Mouse (Mus musculus) intestine, embryonic 14.5 days (tissue): ENCODE data around the gene Shh. TPM values are rescaled to one million over a fixed set of nuclear protein-coding genes. Genes with fewer than 3 reads are reported as not detected.

Source experiments
- ATAC-seq: fragments of 200-750 bp; cut with Nextera tagmentation; replicated peaks from 2 replicates; pipeline ENCODE4 v1.8.0; 2017; ENCODE audit warnings: low read depth, moderate number of reproducible peaks, moderate TSS enrichment, moderate library complexity; ENCODE audit not compliant: low FRiP score, low TSS enrichment
- DNase-seq: peaks from one replicate; pipeline ENCODE4 v3.0.0-alpha.2; 2018; ENCODE audit warnings: low spot score
- H3K27ac ChIP-seq: fragments of 300-500 bp; sonication (generic); 2 replicates; pipeline ENCODE4 v1.5.1; 2014; ENCODE audit warnings: low read depth, mild to moderate bottlenecking, control low read depth
- H3K27me3 ChIP-seq: fragments of 300-500 bp; sonication (generic); replicated peaks from 2 replicates; pipeline ENCODE4 v1.6.1; 2014; ENCODE audit warnings: low read length, control low read depth; ENCODE audit not compliant: control insufficient read depth, insufficient read depth
- H3K36me3 ChIP-seq: fragments of 300-500 bp; sonication (generic); 2 replicates; pipeline ENCODE4 v1.6.1; 2014; ENCODE audit warnings: low read length, control low read depth; ENCODE audit not compliant: control insufficient read depth, insufficient read depth
- H3K4me1 ChIP-seq: fragments of 300-500 bp; sonication (generic); replicated peaks from 2 replicates; pipeline ENCODE4 v1.6.1; 2014; ENCODE audit warnings: low read length, control low read depth, mixed read lengths; ENCODE audit not compliant: control insufficient read depth, insufficient read depth
- H3K4me2 ChIP-seq: fragments of 300-500 bp; sonication (generic); 2 replicates; pipeline ENCODE4 v1.6.1; 2014; ENCODE audit warnings: low read length
- H3K4me3 ChIP-seq: fragments of 300-500 bp; sonication (generic); 2 replicates; pipeline ENCODE4 v1.5.1; 2014; ENCODE audit warnings: low read depth, low read length, control low read depth, mixed read lengths
- H3K9ac ChIP-seq: fragments of 300-500 bp; sonication (generic); 2 replicates; pipeline ENCODE4 v1.6.1; 2014; ENCODE audit warnings: mild to moderate bottlenecking, low read length
- H3K9me3 ChIP-seq: fragments of 300-500 bp; sonication (generic); 2 replicates; pipeline ENCODE4 v1.6.1; 2016; ENCODE audit warnings: low read length, control low read depth; ENCODE audit not compliant: control insufficient read depth
- WGBS: fragments of 180-500 bp; shearing (Covaris S2); extraction: QIAGEN DNeasy Blood & Tissue Kit; methylation state at CpG from one replicate; pipeline ENCODE4 v1.1.7; 2014; 5-methylcytosine and 5-hydroxymethylcytosine counted together
- polyA plus RNA-seq: library from polyadenylated mRNA; unstranded; fragments of >200 nt; fragmentation: Nextera tagmentation; extraction: Ambion mirVana; gene quantifications from 2 replicates; pipeline ENCODE4 v1.2.1, GENCODE M21; 2014

The Shh gene
- polyA plus RNA-seq, 1 experiment from 2014 or later, result 7.8 TPM

DNA sequence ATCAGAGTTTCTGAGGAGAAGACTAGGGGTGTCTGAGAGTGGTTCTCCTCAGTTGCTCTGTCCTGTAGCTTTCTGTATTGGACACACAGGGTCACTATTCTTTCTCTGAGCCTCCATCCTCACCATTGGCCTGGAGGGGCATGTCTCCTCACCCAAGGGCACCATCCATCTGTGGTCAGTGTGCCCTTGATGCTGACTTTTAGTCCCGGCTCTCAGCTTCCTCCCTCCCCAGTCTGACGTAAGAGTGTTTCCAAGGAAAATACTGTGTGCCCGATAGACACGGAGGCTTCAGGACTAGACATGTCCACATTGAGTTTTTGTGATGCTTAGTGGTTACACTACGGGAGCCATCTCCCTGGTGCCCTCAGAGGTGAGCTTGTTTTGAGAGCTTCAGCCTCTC is 6.5 kb upstream of the Shh start:
- no peaks in the 10 kb centered on the region for H3K9me3 ChIP-seq
- no peak overlapping the region for H3K4me3 ChIP-seq
- ATAC-seq (no peak), DNase-seq (no peak)
- H3K27ac ChIP-seq, result no peak overlapping the region
- H3K4me2 ChIP-seq, result no peak overlapping the region
- peaks cover 7% of the 10 kb centered on the region for H3K27me3 ChIP-seq
- H3K36me3 ChIP-seq, result no peaks in the 10 kb centered on the region
- no peaks in the 10 kb centered on the region for H3K4me1 ChIP-seq
- 86% methylated on average over 5 of the region's 5 CpGs for WGBS
- no peak overlapping the region for H3K9ac ChIP-seq

DNA sequence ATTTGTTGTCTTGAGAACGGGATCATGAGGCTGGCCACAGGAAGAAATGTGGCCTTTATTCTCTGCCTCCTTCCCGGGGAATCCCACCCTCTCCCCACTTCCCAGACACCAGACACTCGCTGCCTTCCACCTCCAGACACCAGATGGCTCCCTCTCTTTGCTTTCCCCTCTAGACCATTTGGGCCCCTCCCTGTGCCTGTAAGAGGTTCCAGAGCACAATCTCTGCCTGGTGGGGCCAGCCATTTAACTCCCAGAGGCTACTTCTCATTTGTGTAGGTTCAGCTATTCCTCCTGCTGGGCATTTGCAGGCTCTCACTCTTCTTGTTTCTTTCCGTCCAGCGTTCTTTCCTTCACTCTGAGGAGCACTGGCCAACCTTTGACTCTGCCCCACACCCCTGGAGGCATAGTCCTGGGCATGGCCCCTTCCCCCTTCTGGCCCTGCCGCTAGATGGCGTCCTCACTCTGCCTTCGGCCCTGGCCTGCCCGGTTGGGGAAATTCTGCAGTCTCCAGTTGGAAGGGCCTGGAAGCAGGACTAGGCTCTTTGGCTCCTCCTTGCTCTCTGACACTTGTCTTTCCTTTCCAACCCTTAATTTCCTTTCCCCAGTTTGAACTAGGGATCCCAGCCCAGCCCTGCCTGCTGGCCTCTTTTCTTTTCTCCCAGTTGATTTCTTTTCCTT is 2.6 kb upstream of the Shh start:
- H3K4me3 ChIP-seq, result no peak overlapping the region
- H3K9me3 ChIP-seq, result no peaks in the 10 kb centered on the region
- H3K27me3 ChIP-seq, result peaks cover 46% of the 10 kb centered on the region
- WGBS, result 5% methylated on average over 9 of the region's 9 CpGs
- H3K27ac ChIP-seq, result no peak overlapping the region
- DNase-seq, result peak; percentile 87
- no peak overlapping the region for H3K4me2 ChIP-seq
- ATAC-seq, result peak; percentile 77
- H3K4me1 ChIP-seq, result peaks cover 4% of the 10 kb centered on the region; the same call in 1 of the 2 replicates
- H3K36me3 ChIP-seq, result no peaks in the 10 kb centered on the region
- H3K9ac ChIP-seq, result no peak overlapping the region

DNA sequence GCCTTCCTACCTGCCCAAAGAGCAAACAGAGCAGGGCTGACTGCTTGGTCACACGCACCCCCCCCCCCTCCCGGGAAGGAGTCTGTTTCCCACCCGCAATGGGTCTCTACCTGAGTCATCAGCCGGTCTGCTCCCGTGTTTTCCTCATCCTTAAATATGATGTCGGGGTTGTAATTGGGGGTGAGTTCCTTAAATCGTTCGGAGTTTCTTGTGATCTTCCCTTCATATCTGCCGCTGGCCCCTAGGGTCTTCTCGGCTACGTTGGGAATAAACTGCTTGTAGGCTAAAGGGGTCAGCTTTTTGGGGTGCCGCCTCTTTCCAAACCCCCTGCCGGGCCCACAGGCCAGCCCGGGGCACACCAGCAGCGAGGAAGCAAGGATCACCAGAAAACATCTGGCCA is 705 bp downstream of the Shh start:
- Histone ChIP-seq H3K27ac (peak overlapping the region; percentile 62), H3K4me1 (peaks cover 4% of the 10 kb centered on the region; the same call in 1 of the 2 replicates), H3K9ac (peak overlapping the region; percentile 56)

DNA sequence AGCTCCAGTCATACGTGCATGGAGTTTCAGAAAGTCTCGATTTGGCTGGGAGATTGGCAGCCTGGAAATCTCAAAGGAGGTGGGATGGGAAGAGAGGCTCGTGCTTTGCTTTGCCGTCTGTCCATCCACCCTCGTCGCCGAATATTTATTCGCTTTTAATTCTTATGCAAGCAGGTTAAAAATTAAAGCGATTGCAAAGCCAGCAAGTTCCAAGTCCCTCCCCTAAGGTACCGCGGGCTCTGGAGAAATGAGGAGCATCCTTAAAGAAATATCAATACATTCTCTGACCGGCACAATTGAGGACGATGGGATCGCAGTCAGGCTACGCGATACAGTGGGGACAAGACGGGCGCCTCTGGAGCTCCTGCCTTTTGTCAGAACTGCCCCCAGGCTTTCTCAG is 1.5 kb downstream of the Shh start:
- under 1% methylated on average over 18 of the region's 18 CpGs for WGBS
- no peaks in the 10 kb centered on the region for H3K9me3 ChIP-seq
- peak overlapping the region; percentile 62 for H3K4me2 ChIP-seq
- H3K4me1 ChIP-seq, result peaks cover 4% of the 10 kb centered on the region; the same call in 1 of the 2 replicates
- peak overlapping the region; percentile 64; the same call in 1 of the 2 replicates for H3K27ac ChIP-seq
- no peaks in the 10 kb centered on the region for H3K36me3 ChIP-seq
- H3K27me3 ChIP-seq, result peaks cover 88% of the 10 kb centered on the region
- peak overlapping the region; percentile 45 for H3K4me3 ChIP-seq
- DNase-seq (no peak), ATAC-seq (no peak)
- H3K9ac ChIP-seq, result peak overlapping the region; percentile 56

More for the DNA sequence above, 705 bp downstream of the Shh start:
- Histone ChIP-seq H3K36me3 (no peaks in the 10 kb centered on the region), H3K4me2 (peak overlapping the region; percentile 21), H3K4me3 (peak overlapping the region; percentile 45), H3K27me3 (peaks cover 79% of the 10 kb centered on the region), H3K9me3 (no peaks in the 10 kb centered on the region)
- WGBS, result 1% methylated on average over 15 of the region's 15 CpGs
- DNase-seq, result peak; percentile 58
- no peak for ATAC-seq

DNA sequence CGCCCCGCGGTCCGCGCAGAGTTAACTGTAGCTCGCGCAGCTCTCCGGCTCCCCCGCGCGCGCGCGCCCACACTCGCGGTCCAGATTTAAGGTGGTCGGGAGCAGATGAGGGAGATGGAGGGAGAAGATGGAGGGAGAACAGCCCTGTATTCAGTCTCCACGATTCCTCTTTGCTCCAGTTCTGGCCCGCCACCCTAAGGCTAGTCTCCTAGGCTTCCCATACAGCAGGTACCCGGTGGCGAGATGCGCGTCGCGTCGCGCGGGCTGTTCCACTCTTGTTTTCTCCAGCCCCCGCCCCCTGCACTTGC is 2.0 kb downstream of the Shh start:
- Histone ChIP-seq H3K9me3 (no peaks in the 10 kb centered on the region), H3K4me3 (peak overlapping the region; percentile 45), H3K36me3 (no peaks in the 10 kb centered on the region), H3K4me2 (peak overlapping the region; percentile 62), H3K9ac (peak overlapping the region; percentile 56), H3K4me1 (peaks cover 4% of the 10 kb centered on the region; the same call in 1 of the 2 replicates), H3K27me3 (peaks cover 92% of the 10 kb centered on the region), H3K27ac (peak overlapping the region; percentile 64; the same call in 1 of the 2 replicates)
- ATAC-seq (no peak), DNase-seq (no peak)
- under 1% methylated on average over 29 of the region's 29 CpGs for WGBS

DNA sequence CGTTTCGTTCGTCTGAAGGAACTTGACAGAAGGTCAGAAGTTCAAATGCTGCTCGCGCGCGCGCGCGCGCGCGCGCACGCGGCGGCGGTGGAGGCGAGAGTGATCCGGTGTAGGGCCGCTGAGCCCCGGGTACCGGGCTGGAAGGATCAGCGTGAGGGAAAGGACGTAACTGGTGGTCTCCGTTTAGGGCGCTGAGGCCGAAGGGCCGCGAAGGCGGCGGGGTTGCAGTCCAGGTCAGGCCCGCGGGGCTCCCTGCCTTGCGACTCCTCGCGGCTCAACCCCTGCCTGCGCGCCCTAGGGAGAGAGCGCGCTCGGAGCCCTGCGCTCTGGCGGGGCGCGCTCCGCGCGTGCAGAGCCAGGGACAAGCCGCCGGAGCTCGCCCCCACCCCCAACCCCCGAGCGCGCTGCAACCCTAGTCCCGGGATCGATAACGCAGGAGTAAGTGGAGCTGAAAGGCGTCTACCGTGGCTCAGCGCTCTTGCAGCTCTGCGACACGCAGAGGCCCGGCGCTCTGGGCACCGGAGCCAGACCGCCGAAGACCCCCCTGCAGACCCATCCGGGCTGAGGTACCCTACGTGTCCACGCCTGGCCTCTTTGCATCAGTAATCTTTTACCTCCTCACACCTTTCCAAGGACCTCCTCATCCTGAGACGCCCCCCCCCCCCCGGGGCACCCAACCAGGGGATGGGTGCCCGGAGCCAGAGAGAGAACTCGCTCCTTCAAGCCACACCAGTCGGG is 2.5 kb downstream of the Shh start:
- no peaks in the 10 kb centered on the region for H3K9me3 ChIP-seq
- H3K4me1 ChIP-seq, result peaks cover 5% of the 10 kb centered on the region
- H3K36me3 ChIP-seq, result no peaks in the 10 kb centered on the region
- peak overlapping the region; percentile 62 for H3K4me2 ChIP-seq
- WGBS, result under 1% methylated on average over 76 of the region's 76 CpGs
- ATAC-seq (0 out of 2 replicates have a peak, but pooled peaks have one; percentile 14), DNase-seq (peak; percentile 81)
- H3K9ac ChIP-seq, result peak overlapping the region; percentile 56
- H3K4me3 ChIP-seq, result peak overlapping the region; percentile 45
- peaks cover 98% of the 10 kb centered on the region for H3K27me3 ChIP-seq
- H3K27ac ChIP-seq, result peak overlapping the region; percentile 64

DNA sequence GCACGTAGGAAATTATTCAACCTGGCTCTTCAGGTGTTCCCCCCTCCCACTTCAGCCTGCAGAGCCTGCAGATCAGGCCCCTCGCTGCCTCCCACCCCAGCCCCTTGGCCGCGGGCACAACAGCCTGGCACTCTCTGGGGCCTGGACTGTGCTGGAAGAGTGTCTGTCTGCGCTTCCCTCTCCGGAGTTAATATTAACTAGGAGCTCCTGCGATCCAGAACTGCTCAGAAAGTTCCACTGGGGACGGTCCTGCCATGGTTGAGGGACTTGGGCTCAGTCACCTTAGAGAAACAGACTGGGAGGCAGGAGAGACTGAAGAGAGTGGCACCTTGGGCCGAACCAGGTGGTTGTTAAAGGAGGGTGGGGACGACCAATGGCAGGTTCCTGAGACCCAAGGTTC is 3.4 kb downstream of the Shh start:
- WGBS, result 3% methylated on average over 10 of the region's 10 CpGs
- ATAC-seq, result no peak; the same call in 1 of the 2 replicates
- peaks cover 100% of the 10 kb centered on the region for H3K27me3 ChIP-seq
- H3K9me3 ChIP-seq, result no peaks in the 10 kb centered on the region
- peak overlapping the region; percentile 56 for H3K9ac ChIP-seq
- no peaks in the 10 kb centered on the region for H3K36me3 ChIP-seq
- peak overlapping the region; percentile 64 for H3K27ac ChIP-seq
- H3K4me3 ChIP-seq, result peak overlapping the region; percentile 45
- peak; percentile 77 for DNase-seq
- H3K4me1 ChIP-seq, result peaks cover 11% of the 10 kb centered on the region
- peak overlapping the region; percentile 62 for H3K4me2 ChIP-seq

DNA sequence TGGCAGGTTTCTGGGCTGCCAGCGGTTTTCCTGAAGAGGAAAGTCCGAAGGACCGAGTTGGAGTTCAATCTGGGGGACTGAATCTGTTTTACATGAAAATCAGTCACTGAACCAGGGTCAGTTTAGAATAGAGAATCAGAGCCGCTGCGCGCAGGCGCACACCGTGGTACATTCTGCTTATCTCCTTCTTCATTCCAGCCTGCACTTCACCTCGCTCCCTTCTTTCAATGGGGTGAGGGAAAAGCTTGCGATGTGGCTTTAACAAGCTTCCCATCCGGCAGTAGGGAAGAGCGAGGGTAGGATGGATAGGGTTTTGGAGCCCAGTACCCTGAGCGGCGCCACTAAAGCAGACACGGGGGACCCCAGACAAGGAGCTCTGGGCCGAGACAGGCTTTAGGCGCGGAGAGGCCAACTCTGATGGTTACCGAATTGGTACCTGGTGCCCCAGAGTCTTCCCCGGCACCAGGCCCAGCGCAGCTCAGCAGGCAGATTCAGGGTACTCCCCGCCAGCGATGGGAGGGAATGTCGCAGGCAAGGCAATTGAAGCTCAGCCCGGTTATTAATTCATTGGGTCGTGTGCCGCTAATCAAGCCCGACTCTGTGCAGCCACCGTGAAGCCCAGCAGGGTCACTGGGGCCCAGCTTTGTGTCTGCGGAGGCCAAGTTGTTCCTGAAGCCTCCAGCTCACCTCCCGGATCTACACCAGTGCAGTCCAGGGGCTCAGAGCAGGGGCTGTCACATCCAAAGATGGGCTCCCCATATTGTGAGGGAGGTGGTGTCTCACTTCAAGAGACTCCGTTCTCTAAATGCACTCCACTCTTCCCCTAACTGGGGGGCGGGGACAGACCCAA is 4.1 kb downstream of the Shh start:
- H3K36me3 ChIP-seq, result no peaks in the 10 kb centered on the region
- DNase-seq (peak; percentile 55), ATAC-seq (no peak)
- peaks cover 15% of the 10 kb centered on the region for H3K4me1 ChIP-seq
- peaks cover 100% of the 10 kb centered on the region for H3K27me3 ChIP-seq
- peak overlapping the region; percentile 64; the same call in 1 of the 2 replicates for H3K27ac ChIP-seq
- H3K9me3 ChIP-seq, result no peaks in the 10 kb centered on the region
- peak overlapping the region; percentile 62 for H3K4me2 ChIP-seq
- 1% methylated on average over 33 of the region's 33 CpGs for WGBS
- peak overlapping the region; percentile 45 for H3K4me3 ChIP-seq
- H3K9ac ChIP-seq, result peak overlapping the region; percentile 56
